Mouse (Mus musculus): ENCODE data around the gene Zrsr1. TPM values are rescaled to one million over a fixed set of nuclear protein-coding genes. Genes with fewer than 3 reads are reported as not detected.
A peak's percentile ranks its signal among the peaks of the same experiment; 100 is the strongest.

Gene Zrsr1
- polyA plus RNA-seq, 2 experiments: 2.5 to 8.1 TPM

- peaks cover 25% of the 10 kb centered on the region for H3K36me3 ChIP-seq (ENCODE audit: control insufficient read depth, insufficient read depth, low read length)
- DNase-seq (ENCODE audit: low spot score) (no peak), ATAC-seq (ENCODE audit: low FRiP score, low read depth) (no peak)
- no peak overlapping the region for H3K9ac ChIP-seq (ENCODE audit: low read depth, low read length, severe bottlenecking)
- 90% methylated on average over 1 of the region's 1 CpGs for WGBS
- H3K27me3 ChIP-seq (ENCODE audit: control insufficient read depth, insufficient read depth, low read length): no peaks in the 10 kb centered on the region
- no peak overlapping the region for H3K27ac ChIP-seq (replicated peaks; ENCODE audit: low read depth, low read length)
- TF ChIP-seq POLR2A (IDR thresholded peaks at IDR 0.05; ENCODE audit: borderline replicate concordance, extremely low read depth, insufficient read depth, insufficient read length): no peak
- H3K9me3 ChIP-seq (ENCODE audit: control insufficient read depth, low read length): no peaks in the 10 kb centered on the region
- H3K4me3 ChIP-seq (replicated peaks; ENCODE audit: low read length): no peak overlapping the region
- no peak overlapping the region for H3K4me2 ChIP-seq (replicated peaks; ENCODE audit: low read depth, low read length, severe bottlenecking)
- peaks cover 16% of the 10 kb centered on the region for H3K4me1 ChIP-seq (ENCODE audit: control insufficient read depth, insufficient read depth, low read length)
Measured at GRCm38 (mm10) chr11:22979221-22979620, 7.4 kb downstream of the Zrsr1 start.

DNA sequence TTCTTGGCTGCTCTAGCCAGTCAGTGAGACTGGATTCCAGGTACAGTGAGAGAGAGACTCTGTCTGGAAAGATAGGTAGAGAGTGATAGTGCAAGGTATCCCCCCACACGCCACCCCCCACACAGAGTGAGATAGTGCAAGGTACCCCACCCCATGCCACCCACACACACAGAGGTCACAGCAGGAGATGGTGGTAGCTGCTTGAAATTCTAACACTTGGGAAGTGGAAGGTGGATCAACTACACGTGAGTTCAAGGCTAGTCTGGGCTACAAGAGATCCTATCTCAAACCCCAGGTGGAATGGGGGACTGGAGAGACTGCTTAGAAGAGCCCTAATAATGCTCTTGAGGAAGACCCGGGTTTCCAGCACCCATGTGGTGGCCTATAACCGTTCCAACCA is 9.2 kb downstream of the Zrsr1 start:
- ATAC-seq (ENCODE audit: low FRiP score, low read depth): no peak
- Histone ChIP-seq H3K27ac (replicated peaks; ENCODE audit: low read depth, low read length) (no peak overlapping the region), H3K36me3 (ENCODE audit: control insufficient read depth, insufficient read depth, low read length) (peaks cover 25% of the 10 kb centered on the region), H3K9ac (ENCODE audit: low read depth, low read length, severe bottlenecking) (peak overlapping the region; percentile 72), H3K27me3 (ENCODE audit: control insufficient read depth, insufficient read depth, low read length) (no peaks in the 10 kb centered on the region), H3K4me2 (replicated peaks; ENCODE audit: low read depth, low read length, severe bottlenecking) (peak overlapping the region; percentile 56), H3K9me3 (ENCODE audit: control insufficient read depth, low read length) (no peaks in the 10 kb centered on the region), H3K4me1 (ENCODE audit: control insufficient read depth, insufficient read depth, low read length) (peaks cover 11% of the 10 kb centered on the region; the same call in 1 of the 2 replicates), H3K4me3 (replicated peaks; ENCODE audit: low read length) (peak overlapping the region; percentile 63)
- 37% methylated on average over 4 of the region's 4 CpGs for WGBS
- no peak for TF ChIP-seq POLR2A (IDR thresholded peaks at IDR 0.05; ENCODE audit: borderline replicate concordance, extremely low read depth, insufficient read depth, insufficient read length)
- no peak for DNase-seq (ENCODE audit: low spot score)

DNA sequence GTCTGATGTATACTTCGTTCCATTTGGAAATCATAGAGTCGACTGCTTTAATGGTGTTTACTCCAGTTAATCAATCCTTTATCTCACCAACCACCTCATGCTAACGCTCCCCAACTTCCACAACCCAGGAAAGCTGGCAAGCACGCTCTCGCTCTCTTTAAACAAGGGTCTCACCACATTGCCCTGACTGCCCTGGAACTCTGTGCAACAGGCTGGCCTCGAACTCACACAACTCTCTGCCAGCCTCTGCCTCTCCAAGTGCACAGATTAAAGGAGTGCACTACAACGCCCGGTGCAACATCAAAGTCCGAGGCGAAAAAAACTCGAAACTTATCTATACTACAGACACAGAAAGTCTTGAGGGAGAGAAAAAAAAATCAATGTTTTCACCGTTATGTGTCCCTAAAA is 9.7 kb downstream of the Zrsr1 start:
- 4% methylated on average over 12 of the region's 12 CpGs for WGBS
- H3K27ac ChIP-seq (replicated peaks; ENCODE audit: low read depth, low read length): peak overlapping the region; percentile 94
- H3K9me3 ChIP-seq (ENCODE audit: control insufficient read depth, low read length): no peaks in the 10 kb centered on the region
- no peaks in the 10 kb centered on the region for H3K27me3 ChIP-seq (ENCODE audit: control insufficient read depth, insufficient read depth, low read length)
- peak; percentile 4 for ATAC-seq (ENCODE audit: low FRiP score, low read depth)
- H3K36me3 ChIP-seq (ENCODE audit: control insufficient read depth, insufficient read depth, low read length): peaks cover 21% of the 10 kb centered on the region
- H3K4me3 ChIP-seq (replicated peaks; ENCODE audit: low read length): peak overlapping the region; percentile 63
- no peak for TF ChIP-seq POLR2A (IDR thresholded peaks at IDR 0.05; ENCODE audit: borderline replicate concordance, extremely low read depth, insufficient read depth, insufficient read length)
- peaks cover 9% of the 10 kb centered on the region; the same call in 1 of the 2 replicates for H3K4me1 ChIP-seq (ENCODE audit: control insufficient read depth, insufficient read depth, low read length)
- peak overlapping the region; percentile 56 for H3K4me2 ChIP-seq (replicated peaks; ENCODE audit: low read depth, low read length, severe bottlenecking)
- no peak for DNase-seq (ENCODE audit: low spot score)
- peak overlapping the region; percentile 72 for H3K9ac ChIP-seq (ENCODE audit: low read depth, low read length, severe bottlenecking)

- Histone ChIP-seq H3K27ac (replicated peaks; ENCODE audit: low read depth, low read length) (peak within 1 kb of the TSS; percentile 94), H3K9ac (ENCODE audit: low read depth, low read length, severe bottlenecking) (peak within 1 kb of the TSS; percentile 72), H3K4me1 (ENCODE audit: control insufficient read depth, insufficient read depth, low read length) (peaks cover 7% of the 10 kb centered on the region; the same call in 1 of the 2 replicates), H3K4me3 (replicated peaks; ENCODE audit: low read length) (peak within 1 kb of the TSS; percentile 63), H3K36me3 (ENCODE audit: control insufficient read depth, insufficient read depth, low read length) (peaks cover 17% of the 10 kb centered on the region), H3K9me3 (ENCODE audit: control insufficient read depth, low read length) (no peaks in the 10 kb centered on the region), H3K4me2 (replicated peaks; ENCODE audit: low read depth, low read length, severe bottlenecking) (peak within 1 kb of the TSS; percentile 56), H3K27me3 (ENCODE audit: control insufficient read depth, insufficient read depth, low read length) (no peaks in the 10 kb centered on the region)
- 3% methylated on average over 40 of the region's 42 CpGs for WGBS
- DNase-seq (ENCODE audit: low spot score) (peak; percentile 94), ATAC-seq (ENCODE audit: low FRiP score, low read depth) (peak; percentile 93)
- peak; percentile 94 for TF ChIP-seq POLR2A (IDR thresholded peaks at IDR 0.05; ENCODE audit: borderline replicate concordance, extremely low read depth, insufficient read depth, insufficient read length)
Measured at GRCm38 (mm10) chr11:22981984-22982757, 10.4 kb downstream of the Zrsr1 start, which contains the start of the genes Gm28048 and Commd1. Gm28048 (minus strand) TSS chr11:22982090. Commd1 (minus strand) TSS chr11:22982382.

GRCm38 (mm10) chr11:22982846-22983245 is 11.0 kb downstream of the Zrsr1 start:
- H3K9ac ChIP-seq (ENCODE audit: low read depth, low read length, severe bottlenecking): no peak overlapping the region; the same call in 1 of the 2 replicates
- TF ChIP-seq POLR2A (IDR thresholded peaks at IDR 0.05; ENCODE audit: borderline replicate concordance, extremely low read depth, insufficient read depth, insufficient read length): no peak
- H3K27ac ChIP-seq (replicated peaks; ENCODE audit: low read depth, low read length): no peak overlapping the region
- H3K4me2 ChIP-seq (replicated peaks; ENCODE audit: low read depth, low read length, severe bottlenecking): peak overlapping the region; percentile 56; the same call in 1 of the 2 replicates
- 73% methylated on average over 6 of the region's 6 CpGs for WGBS
- no peak for ATAC-seq (ENCODE audit: low FRiP score, low read depth)
- H3K27me3 ChIP-seq (ENCODE audit: control insufficient read depth, insufficient read depth, low read length): no peaks in the 10 kb centered on the region
- no peak for DNase-seq (ENCODE audit: low spot score)
- peaks cover 7% of the 10 kb centered on the region; the same call in 1 of the 2 replicates for H3K4me1 ChIP-seq (ENCODE audit: control insufficient read depth, insufficient read depth, low read length)
- H3K36me3 ChIP-seq (ENCODE audit: control insufficient read depth, insufficient read depth, low read length): peaks cover 11% of the 10 kb centered on the region
- no peak overlapping the region for H3K4me3 ChIP-seq (replicated peaks; ENCODE audit: low read length)
- no peaks in the 10 kb centered on the region for H3K9me3 ChIP-seq (ENCODE audit: control insufficient read depth, low read length)

Data from limb, embryonic 14.5 days (tissue).